Mouse (Mus musculus) brain, embryonic 14.5 days (tissue): ENCODE measurements around the gene Olfr851. TPM values are rescaled to one million over a fixed set of nuclear protein-coding genes. Genes with fewer than 3 reads are reported as not detected.

Source experiments
- DNase-seq: peaks from one replicate; pipeline ENCODE4 v3.0.0-alpha.2; 2011; ENCODE audit warnings: low read depth
- CTCF ChIP-seq: fragments of 200-500 bp; IDR thresholded peaks from 2 replicates; pipeline ENCODE4 v1.5.1; 2012; ENCODE audit warnings: inconsistent platforms, mild to moderate bottlenecking, moderate library complexity, borderline replicate concordance; ENCODE audit not compliant: insufficient read depth, insufficient read length; ENCODE audit errors: extremely low read depth
- POLR2A ChIP-seq: fragments of 200-500 bp; IDR thresholded peaks from 2 replicates; pipeline ENCODE4 v1.6.1; 2012; ENCODE audit warnings: mild to moderate bottlenecking, inconsistent platforms, borderline replicate concordance; ENCODE audit not compliant: poor library complexity, insufficient read depth, insufficient read length, severe bottlenecking; ENCODE audit errors: extremely low read depth
- polyA plus RNA-seq: library from polyadenylated mRNA; depleted of rRNA; stranded (reverse); fragments of >200 nt; gene quantifications from 2 replicates; pipeline ENCODE4 v1.2.3, GENCODE M21; 2012; rRNA removed

Olfr851 gene
- polyA plus RNA-seq = not detected in 2 replicates

- no peak for TF ChIP-seq CTCF
- no peak for TF ChIP-seq POLR2A
- no peak for DNase-seq
These were observed at the start of gene Olfr851 for GRCm38 (mm10) chr9:19492995-19493394. Gene Olfr851 (plus strand): TSS chr9:19493295.

DNA sequence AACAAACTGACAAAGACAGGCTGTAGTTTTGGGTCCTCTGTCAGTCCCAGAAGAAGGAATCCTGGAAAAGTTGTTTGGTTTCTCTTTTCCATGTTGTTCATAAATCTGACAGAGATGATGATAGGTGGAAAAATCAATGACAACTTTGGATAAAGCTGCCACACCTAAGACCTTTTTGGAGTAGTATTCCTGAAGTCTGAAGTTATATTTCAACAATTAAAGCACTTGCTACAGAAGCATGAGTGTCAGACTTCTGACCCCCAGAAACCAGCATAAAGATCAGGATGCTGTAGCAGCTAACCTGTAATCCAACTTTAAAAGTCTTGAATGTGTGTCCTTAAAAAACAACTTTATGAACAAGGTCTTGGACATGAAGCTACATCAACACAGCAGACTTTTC, 14.9 kb upstream of the Olfr851 start, which contains the start of gene Olfr850:
Olfr850 (minus strand) TSS at position 101 of the 400 bp plus-strand sequence.
- TF ChIP-seq POLR2A = no peak
- no peak for TF ChIP-seq CTCF
- DNase-seq = no peak

DNA sequence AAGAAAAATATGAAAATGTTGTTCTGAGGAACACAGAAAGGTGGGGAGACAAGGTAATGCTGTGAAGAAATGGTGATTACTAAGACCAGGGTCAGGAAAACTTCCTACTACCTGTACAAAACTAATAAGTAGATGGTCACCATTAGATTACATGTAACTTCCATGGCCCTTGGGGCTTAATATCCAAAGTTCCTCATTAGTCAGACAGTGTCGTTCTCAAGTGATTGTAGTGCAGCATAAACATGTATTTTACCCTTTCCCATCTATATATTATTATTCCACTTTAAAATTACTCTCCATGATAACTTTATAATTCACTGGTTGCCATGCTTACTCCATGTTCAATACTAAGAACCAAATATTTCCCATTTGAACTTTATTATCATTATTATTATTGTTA, 47.9 kb downstream of the Olfr851 start, which contains the start of gene Olfr853:
Olfr853 (minus strand) TSS at position 101 of the 400 bp plus-strand sequence.
- DNase-seq = no peak
- TF ChIP-seq POLR2A (no peak), CTCF (no peak)

Other genes with a start within 250 kb of the Olfr851 start
- not detected in 2 replicates for gene Olfr843, start 241.3 kb upstream of the Olfr851 start, polyA plus RNA-seq
- not detected in 2 replicates for gene Olfr844, start 176.9 kb upstream of the Olfr851 start, polyA plus RNA-seq
- gene Olfr845, start 156.8 kb upstream of the Olfr851 start, polyA plus RNA-seq = not detected in 2 replicates
- not detected in 2 replicates for gene Olfr846, start 129.3 kb upstream of the Olfr851 start, polyA plus RNA-seq
- gene Olfr847, start 114.6 kb upstream of the Olfr851 start, polyA plus RNA-seq = not detected in 2 replicates
- not detected in 2 replicates for gene Olfr849, start 53.0 kb upstream of the Olfr851 start, polyA plus RNA-seq
- not detected in 2 replicates for gene Olfr850, start 15.0 kb upstream of the Olfr851 start, polyA plus RNA-seq
- gene Olfr853, start 47.8 kb downstream of the Olfr851 start, polyA plus RNA-seq = not detected in 2 replicates
- not detected in 2 replicates for gene Olfr854, start 74.1 kb downstream of the Olfr851 start, polyA plus RNA-seq
- gene Olfr855, start 89.3 kb downstream of the Olfr851 start, polyA plus RNA-seq = not detected in 2 replicates
- gene Zfp317, start 128.8 kb downstream of the Olfr851 start, polyA plus RNA-seq = 28.0 and 32.7 TPM in 2 replicates
- 0.05 TPM in 1 of 2 replicates, not detected in the other for gene Olfr857, start 216.1 kb downstream of the Olfr851 start, polyA plus RNA-seq